Mouse (Mus musculus) MEL (cell line): ENCODE measurements around the gene D10Wsu102e.

ENCODE experiments used
- CHD2 ChIP-seq: IDR thresholded peaks from 2 replicates; pipeline ENCODE4 v1.6.1; 2011; ENCODE audit warnings: low read length, improper control_type of control experiment
- GATA1 ChIP-seq: IDR thresholded peaks from 2 replicates; pipeline ENCODE4 v1.6.1; 2011; ENCODE audit warnings: low read depth, low read length, improper control_type of control experiment
- MXI1 ChIP-seq: IDR thresholded peaks from 2 replicates; pipeline ENCODE4 v1.6.1; 2011; ENCODE audit warnings: mild to moderate bottlenecking, low read depth, low read length, improper control_type of control experiment
- MYC ChIP-seq: IDR thresholded peaks from 2 replicates; pipeline ENCODE4 v1.6.1; 2011; ENCODE audit warnings: low read depth, mild to moderate bottlenecking, low read length, improper control_type of control experiment, moderate library complexity
- SIN3A ChIP-seq: IDR thresholded peaks from 2 replicates; pipeline ENCODE4 v1.6.1; 2012; ENCODE audit warnings: low read length, improper control_type of control experiment, inconsistent platforms
- TAL1 ChIP-seq: IDR thresholded peaks from 2 replicates; pipeline ENCODE4 v1.6.1; 2012; ENCODE audit warnings: mild to moderate bottlenecking, inconsistent platforms, low read length, moderate library complexity, mixed read lengths
- USF1 ChIP-seq: IDR thresholded peaks from 2 replicates; pipeline ENCODE4 v1.6.1; 2014; ENCODE audit warnings: low read depth, mild to moderate bottlenecking, inconsistent platforms, low read length, improper control_type of control experiment, moderate library complexity

DNA sequence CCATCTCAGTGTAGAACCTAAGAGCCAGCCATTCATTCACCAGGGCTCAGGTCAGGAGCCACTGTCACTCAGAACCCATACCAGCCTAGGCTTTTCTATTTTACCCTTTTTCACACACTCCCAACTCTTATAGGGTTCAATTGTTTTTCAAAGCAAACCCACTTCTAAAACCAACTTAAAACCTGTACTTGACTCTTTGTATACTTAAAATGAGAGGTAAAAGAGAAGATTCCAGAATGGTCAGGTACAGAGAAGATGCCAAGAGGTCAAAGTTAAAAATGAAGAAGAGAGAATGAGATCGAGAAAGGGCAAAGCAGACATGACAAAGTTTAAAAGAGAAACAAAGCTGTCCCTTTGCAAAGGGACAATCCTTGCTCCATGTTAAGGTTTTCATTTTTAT lies 34.1 kb upstream of the D10Wsu102e start:
- TF ChIP-seq USF1 (no peak), TAL1 (no peak), GATA1 (no peak), MYC (no peak), SIN3A (no peak), CHD2 (no peak), MXI1 (no peak)
